Mouse (Mus musculus) spleen, postnatal 4 days (tissue): ENCODE data around the gene Oprm1.

Experiments used
- DNase-seq, 2 experiments: peaks; one replicate each; pipeline ENCODE4 v3.0.0; 2022; ENCODE audit warnings: low spot score in 2 of 2

Gene Oprm1

DNA sequence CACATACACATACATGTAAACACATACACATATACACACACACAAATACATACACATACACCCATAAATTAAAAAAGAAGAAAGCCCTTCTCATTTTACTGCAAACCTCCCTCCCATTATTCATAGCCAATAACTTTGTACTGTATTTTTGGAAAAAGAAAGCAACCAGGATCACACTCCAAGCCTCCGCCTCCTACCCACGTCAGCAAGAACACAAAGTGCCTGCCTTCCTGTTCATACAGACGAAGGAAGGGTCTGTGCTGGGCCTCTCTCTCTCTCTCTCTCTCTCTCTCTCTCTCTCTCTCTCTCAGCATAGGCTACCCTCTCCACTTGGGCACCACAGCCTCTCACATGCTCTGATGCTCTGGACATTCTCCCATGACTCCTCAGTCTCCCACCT is 137.5 kb downstream of the Oprm1 start:
- DNase-seq, result no peak

DNA sequence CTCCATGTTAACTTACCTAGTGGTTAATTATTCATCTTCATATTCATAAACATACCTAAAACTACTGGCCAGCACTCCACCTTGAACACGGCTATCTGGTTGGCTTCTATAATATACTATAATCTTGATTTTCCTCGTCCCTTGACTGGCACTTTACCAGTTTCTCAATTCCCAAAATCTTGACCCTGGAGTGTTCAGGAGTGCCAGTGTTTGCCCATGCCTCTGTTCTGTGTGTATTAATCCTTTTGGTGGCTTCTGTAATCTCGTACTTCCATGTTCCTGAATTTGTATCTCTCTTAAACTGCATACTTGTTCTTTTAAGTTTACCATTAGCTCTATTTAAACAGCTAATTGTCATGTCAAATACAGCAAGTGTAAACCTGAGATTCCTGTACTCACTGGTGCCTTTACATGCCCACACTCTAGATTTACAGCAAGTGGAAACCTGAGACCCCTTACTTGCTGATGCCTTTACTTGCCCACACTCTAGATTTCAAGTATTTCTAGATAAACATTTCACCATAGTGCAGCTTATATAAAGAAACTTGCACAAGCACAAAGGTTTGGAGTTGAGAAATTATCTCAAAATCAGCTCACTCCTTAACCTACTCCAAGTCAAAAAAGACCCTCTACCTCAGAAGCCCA is 138.5 kb downstream of the Oprm1 start:
- DNase-seq, result no peak

DNA sequence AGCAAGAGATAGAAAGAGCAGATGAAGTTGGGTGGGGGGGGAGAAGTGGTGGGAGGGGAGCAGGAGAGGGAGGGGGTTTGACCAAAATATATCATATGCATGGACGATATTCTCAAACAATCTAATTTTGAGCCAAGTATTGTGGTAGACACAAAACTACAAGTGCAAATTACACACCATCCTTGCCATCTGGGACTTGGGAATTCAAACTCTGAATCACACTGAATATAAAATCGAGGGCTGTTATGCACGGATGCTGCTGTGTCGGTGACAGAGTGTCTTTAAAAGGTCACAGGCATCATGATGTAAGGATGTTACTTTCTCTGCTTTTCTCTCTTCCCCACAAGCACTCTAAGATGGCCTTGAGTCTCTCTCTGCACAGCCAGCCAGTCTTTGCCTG is 141.8 kb downstream of the Oprm1 start:
- no peak for DNase-seq

DNA sequence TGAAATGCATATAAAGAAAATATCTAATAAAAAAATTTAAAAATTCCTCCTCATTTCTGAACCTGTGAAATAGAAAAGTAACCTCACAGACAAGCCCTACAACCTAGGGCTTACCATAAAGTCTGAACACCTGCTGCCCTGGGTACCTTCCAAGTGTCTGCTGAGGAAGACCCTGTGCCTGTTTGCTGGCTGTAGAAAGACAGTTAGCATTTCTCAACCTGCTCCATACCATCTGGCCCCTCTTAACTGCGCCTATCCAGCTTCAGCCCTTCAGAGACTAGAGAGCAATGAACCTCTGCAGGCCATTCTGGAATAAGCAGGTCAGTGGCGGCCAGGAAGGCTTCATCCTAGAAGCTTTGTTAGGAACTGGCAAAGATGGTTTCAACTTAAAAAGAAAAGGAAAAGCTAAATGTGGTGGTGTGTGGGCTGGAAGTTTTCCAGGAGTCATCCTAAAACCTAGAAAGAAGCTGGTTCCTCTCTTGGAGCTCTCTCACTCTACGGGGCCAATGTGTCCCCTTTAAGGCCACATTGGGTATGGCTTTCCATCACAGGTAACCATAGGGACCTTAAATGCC is 143.6 kb downstream of the Oprm1 start:
- no peak for DNase-seq

DNA sequence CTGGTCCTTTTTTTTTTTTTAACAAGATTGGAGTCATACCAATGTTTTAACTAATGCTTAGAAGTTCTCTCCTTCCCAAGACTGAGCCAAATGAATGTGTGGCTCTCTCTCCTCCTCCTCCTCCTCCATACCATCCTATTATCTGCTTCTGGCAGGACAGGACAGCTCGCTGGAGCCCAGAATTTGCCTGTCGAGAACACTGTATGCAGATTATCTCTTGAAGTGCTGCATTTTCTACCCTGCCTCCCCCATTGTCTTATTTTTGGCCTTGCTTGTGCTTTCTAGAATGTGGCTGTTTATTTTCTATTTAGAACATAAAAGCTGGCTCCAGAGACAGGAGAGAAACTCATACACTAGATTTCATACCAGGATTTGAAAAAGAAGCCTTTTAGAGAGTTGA is 151.5 kb downstream of the Oprm1 start:
- DNase-seq, result no peak

DNA sequence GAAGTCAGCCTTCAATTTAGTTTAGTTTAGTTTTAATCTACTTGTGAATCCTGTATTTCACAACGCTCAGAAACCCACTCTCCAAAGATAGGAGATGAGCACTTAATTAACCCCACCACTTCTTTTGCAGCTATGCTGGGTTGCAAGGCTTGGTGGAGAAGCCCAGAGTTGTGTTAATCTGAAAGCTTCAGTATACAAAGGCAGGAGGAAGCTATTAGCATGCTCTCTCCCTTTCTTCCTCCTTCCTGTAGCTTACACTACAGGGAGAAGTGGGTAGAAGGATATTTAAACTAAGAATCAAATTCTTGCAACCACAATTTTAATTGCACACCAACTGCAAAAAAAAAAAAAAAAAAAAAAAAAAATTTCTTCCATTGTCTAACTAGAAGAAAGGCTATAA is 157.7 kb downstream of the Oprm1 start:
- DNase-seq, result no peak

DNA sequence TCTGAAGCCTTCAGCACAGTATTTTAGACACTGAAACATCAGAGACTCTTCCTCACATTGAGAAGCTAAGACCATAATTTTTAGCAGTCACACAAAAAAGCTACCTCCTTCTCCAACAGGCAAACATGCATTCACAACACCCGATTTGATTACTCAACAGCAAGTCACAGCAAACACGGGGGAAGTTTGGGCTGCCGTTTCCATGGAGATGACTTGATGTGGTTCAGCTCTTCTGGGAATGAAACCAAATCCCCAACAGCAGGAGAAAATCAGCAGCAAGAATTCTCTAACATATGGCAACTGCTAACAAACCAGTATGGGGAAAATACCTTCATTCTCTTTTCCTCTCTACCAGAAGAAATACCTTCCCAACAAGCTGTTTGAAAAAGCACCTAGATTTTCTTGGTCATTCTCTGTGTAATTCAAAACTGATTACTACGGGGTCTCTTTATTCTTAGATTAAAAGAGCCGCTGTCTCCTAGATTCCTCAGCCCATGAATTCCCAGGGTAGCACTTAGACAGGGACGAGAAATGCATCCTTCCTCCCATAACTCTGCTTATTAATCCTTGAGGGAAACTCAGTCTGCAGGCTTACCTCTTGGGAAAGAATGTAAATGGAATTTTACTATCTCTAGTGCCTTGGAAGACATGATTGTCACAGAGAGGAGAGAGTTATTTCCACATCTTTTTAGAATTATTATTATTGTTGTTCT is 158.4 kb downstream of the Oprm1 start:
- DNase-seq, result no peak

DNA sequence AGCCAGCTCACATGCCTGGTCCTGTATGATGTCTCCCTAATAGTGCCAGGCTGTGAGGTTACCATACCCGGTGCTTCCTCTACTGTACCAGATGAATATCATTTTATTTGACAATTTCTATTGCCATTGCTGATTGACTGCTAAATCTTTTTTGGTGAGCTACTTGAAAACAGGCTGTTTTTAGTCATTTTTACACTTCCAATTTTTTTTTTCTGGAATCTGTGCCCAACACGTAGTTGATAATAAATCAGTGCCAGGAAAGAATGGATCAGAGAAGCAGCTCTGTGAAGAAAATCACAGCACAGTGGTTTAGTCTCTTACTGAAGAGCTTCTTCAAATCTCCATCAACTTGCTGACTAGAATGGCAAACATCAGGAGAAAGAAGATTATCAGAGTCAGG is 168.4 kb downstream of the Oprm1 start:
- DNase-seq, result no peak

DNA sequence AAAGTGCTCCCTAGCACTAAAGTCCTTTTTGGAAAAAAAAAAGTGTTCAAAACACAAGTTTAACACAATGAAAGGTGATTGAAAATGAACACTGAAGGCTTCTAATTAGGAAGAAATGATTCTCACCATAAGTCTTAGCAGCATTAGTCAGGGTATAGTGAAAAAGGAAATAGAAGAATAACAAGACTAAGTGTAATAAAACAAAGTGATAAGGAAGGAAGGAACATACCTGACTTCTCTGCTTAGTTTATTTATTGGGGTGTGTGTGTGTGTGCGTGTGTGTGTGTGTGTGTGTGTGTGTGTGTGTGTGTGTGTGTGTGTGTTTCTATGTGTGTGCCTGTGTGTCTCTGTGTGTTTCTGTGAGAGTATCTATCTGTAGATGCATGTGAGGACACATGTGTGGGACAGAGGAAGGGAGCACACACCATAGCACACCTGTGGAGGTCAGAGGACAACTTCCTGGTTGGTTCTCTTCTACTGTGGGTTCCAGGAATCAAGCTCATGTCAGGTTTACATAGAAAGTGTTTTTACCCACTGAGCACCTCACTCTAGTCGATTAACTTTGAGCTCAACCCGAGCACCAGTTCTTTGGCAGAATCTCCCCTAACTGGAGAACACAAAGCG is 169.4 kb downstream of the Oprm1 start:
- DNase-seq, result no peak

DNA sequence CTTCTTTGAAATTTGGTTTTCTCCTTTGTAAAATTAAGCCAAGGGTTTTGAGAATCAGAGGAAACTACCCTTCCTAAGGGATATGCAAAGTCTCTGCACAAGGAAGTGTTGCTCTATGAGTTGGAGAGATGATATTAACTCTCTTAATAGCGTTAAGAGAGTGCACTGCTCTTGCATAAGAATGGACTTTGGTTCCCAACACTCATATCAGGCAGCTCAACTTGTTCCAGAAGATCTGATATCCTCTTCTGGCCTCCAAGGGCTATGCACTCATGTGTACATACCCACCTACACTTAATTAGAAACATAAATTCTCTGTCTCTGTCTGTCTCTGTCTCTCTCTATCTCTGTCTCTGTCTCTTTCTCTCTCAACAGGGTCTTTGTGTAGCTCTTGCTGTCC is 170.6 kb downstream of the Oprm1 start:
- DNase-seq, result no peak

DNA sequence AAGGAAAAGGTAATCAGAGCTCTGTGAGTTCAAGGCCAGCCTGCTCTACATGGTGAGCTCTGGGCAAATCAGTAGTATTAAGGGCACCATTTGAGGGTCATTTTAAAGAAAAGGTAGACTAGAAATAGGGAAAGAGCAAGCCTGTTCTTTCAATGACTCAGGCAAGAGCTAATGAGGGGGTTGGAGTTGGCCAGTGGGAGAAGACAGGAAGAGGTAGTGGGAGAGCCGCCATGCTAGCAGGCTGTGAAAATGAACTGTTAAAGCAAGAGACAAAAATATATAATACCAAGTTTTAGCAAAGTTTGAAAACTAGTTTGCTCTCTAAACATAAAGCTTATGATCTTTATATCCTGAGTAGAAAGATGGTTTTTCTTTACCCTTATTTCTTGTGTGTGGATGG is 172.1 kb downstream of the Oprm1 start:
- DNase-seq, result no peak

DNA sequence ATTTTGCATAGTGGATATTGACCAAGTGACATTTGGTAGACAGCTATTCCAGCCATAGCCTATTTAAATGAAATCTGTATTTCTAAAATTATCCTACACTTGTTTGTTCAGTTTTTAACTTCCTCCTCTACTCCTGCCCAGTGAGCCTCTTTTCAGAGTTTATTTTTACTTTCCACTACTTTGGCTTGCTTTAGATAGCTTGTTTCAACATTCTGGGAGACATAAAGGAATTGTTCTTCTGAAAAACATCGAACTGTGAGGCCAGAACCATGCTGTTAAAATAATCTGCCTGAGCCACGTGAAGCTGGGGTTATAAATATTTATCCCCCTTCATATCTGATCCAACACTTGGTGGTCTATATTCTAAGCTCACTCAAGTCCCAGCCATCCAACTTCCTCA is 172.6 kb downstream of the Oprm1 start:
- no peak for DNase-seq

DNA sequence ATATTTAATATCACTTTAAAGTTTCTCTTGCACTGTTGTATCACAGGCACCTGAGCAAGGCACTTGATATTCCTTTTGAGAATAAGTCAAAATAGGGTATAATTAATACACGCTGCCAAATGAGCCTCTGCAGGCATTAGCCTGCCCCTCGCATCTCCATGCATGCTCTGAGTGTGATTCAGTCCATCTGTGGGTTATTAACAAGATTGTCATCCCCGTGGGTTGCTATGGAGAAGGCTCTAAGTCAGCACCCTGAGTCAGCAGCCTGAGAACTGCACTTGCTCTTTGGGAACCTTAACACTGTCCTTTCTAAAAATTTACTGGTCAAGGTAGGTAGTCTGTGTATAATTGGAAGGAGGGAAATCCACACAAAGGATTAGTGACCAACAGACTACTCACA is 176.5 kb downstream of the Oprm1 start:
- DNase-seq, result no peak

DNA sequence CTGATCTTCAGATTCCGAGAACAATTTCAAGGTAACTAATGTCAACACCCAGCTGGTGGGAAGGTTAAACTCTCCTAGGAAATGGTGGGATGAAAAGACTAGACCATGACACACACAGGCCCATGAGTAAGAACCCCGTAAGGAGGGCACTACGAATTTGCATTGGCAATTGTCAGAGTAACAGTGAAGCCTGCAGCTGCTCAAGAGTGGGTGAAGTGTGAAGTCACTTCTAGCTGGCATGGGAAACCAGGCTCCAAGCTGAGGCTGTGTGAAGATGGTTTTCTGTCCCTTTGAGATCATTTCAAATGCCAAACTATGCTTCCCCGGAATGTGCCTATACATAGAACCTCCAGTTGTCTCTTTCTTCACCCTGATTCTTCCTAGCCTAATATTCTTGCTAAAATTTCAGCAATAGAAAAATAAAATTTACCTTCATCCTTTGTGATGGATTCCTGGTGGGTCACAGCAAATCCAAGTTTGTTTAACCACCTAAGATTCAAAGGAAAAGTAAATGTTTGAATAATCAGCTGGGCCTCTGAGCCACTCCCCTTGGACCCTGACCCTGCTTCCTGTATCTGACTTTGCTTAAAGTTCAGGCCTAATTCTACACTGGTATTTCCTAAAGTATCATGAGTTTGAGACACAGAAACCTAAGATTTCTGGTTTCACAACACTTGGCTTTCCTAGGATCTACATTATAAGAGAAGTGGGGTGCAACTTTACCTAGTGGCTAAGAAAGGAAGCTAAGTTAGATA is 178.5 kb downstream of the Oprm1 start:
- DNase-seq, result no peak

DNA sequence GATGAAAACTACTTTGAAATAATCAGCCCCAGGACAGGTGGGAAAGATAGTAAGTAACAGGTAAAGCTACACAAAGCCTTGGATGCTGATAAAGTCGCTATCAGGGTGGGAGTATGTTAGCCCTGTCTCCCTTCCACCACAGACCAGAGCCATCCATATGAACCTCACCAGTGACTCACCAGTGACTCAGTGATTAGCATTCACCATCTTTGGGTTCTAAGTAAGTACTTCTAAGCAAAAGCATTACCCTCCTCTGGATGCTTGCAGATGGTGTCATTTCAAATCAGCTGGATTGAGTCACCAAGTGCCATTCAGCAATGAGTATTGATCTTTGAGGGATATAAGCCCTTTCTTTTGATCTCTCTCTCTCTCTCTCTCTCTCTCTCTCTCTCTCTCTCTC is 194.8 kb downstream of the Oprm1 start:
- DNase-seq, result no peak

DNA sequence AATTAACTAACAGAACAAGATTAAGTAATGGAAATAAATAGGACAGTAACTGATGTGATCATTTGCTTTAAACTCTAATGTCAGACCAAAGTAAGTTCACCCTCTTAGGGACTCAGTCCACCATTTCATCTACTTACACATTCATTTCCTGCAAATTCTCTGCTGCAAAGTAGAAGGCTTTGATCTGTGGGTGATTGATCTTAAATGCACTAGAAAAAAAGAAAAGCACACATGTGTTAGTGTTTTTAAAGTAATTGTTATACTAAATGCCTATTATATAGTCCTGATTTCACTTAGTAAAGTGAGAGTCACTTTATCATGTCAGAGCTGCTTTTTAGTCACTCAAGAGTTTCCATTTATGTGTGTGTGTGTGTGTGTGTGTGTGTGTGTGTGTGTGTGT is 196.2 kb downstream of the Oprm1 start:
- no peak for DNase-seq

DNA sequence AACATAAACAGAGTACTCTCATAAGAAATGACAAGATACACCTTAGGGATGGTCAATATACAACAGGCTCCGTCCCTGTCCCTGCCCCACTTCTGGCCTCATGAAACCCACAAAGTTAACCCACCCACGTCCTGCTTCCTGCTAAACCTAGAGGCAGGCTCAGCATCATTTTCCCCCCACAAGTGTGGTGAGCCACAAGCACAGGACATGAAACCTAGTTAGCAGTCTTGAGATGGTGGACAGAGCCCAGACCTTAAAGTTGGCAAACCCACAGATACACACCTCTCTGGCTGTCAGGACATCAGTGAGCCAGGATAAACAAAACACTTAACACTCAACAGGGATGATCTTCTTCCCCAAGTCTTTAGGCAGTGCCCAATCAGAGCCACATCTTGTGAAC is 198.1 kb downstream of the Oprm1 start:
- DNase-seq, result no peak

DNA sequence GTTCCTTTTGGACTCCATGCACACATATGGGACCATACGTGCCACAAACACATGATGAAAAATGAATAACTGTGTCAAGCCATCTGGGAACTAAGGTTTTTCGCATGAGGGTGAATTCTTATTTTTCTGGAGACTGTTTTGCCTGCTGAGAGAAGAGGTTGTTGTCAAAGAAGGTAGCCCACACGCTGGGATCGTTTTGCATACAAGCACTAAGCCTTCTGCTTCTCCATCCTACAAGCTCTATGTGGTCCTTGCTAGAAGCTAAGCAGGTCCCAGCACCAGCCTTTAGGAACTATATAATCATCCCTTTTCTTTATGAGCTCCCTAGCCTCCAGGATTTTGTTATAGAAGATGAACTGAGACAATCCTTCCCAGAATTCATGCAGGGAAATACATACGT is 200.5 kb downstream of the Oprm1 start:
- no peak for DNase-seq

DNA sequence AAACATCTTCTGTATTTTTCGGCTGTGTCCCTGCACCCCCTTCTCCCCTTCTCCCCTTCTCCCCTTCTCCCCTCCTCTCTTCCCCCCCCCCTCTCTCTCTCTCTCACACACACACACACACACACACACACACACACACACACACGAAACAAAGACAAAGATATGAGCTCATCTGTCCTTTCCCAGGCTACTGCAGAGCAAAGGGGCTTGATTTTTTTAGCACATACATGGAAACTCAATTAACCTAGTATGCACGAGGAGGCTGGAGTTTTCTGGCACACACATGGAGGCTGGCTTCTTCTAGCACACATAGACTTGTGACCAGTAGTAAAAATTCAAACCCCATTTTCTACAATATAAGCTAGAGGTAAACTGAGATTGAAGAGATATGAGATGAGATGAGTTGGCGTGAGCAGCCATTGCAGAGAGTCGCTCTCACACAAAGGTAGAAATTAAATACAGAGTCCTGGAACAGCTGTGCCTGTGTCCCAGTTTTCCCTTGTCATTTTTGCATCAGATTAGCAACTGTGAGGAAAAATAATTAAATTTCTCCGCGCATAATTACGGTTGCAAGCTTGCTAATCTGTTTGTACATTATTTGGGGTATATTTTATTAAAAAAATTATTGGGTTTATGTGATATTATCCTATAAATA is 209.4 kb downstream of the Oprm1 start:
- no peak for DNase-seq

DNA sequence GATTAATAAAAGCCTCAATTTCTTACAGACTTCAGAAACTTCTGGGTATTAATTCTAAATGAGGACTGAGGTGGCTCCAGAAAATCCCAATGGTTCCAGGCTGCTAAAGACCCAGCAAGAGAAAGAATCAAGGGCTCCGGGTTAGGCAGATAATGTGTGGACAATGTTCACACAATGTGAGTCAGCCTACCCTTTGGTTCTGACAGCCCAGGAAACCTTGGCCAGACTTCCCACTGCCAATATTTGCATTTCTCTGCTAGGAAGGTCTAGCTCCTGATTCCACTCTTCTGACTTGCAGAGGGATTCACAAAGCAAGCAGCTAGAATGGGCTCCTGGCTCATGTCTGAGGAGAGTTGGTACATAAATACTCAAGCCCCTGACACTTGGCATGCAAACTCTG is 210.0 kb downstream of the Oprm1 start:
- DNase-seq, result no peak

DNA sequence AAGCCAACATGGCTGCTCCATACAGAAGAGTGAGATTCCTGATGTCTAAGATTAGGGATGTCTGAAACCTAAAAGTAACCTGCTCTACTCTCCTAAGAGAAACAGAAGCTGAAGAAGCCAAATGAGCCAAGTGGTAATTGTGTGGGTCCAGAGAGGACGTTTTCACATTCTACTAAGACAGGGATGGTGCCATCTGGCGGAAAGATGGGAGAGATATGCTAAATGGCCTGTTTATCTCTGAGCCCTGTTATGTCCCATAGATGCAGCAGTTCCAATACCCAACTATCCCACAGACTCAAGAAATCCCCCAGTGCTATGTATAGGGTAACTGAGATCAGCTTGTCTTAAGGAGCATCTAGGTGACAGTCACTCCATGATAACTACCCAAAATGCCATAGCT is 219.5 kb downstream of the Oprm1 start:
- DNase-seq, result no peak

DNA sequence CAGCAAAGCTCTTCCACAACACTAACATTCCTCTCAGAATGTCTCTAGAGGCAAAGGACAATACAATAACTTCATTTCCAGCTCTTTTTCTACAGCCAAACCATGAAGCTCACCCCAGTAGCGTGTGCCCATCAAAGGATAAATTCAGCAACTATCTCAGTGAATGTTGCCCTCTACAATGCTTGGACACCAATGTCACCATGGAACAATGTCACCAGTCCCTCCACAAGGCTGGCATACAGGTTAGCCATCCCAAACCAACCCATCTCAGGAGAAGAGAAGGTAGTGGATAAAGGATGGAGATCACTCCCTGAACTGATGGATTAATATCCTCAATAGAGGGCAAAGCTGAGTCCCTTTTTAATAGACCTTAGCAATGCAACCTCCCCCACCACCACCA is 220.4 kb downstream of the Oprm1 start:
- DNase-seq, result no peak
